Comparison of ENCODE assay signal across 26 mouse cellular contexts in the genomic region with DNA sequence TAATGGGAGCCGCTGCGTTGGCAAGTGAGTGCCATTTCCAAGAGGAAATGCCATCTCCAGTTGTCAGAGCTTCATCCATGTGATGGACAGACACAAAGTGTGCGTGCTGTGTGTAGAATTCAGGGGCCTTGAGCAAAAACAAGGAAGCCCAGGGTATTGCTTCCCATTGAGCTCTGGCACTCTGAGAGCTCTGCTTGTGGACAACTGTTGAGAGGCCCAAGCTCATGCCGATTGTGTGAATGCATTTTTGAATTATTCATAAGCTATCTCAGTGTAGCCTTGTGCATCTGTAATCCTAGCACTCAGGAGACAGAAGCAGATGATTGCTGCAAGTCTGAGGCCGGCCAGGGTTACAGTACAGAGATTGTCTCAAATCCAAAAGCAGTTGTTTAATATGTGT. TPM values are rescaled to one million over a fixed set of nuclear protein-coding genes. Genes with fewer than 3 reads are reported as not detected.
DNase-seq lines count a peak whose midpoint lies in the region; ATAC-seq and TF ChIP-seq lines count a peak whose summit lies in the region.
"Had no signal": no experiment of that assay in that cellular context is flagged by ENCODE, and none has a peak within 500 bp of the region (broad histone marks: within the 10 kb centered on the region; RNA-seq: fewer than 3 reads in every experiment).

No protein-coding gene starts in this region.

- no peak overlapping the region for H3K4me3 ChIP-seq in forebrain, embryonic 12.5 days (replicated peaks)
- no peak overlapping the region for H3K4me3 ChIP-seq in forebrain, embryonic 10.5 days
- H3K4me3 ChIP-seq in midbrain, embryonic 12.5 days, result no peak overlapping the region
- H3K4me3 ChIP-seq in heart, adult 2 months, result no peak overlapping the region
- H3K4me3 ChIP-seq: embryonic facial prominence, embryonic 15.5 days; gastrocnemius, adult 2 months; heart, embryonic 15.5 days; limb, embryonic 13.5 days; liver, embryonic 13.5 days had no signal

- H3K79me2 ChIP-seq in heart, adult 2 months (replicated peaks; ENCODE audit: control insufficient read depth, insufficient read depth, low read length), result no peaks in the 10 kb centered on the region

- no peaks in the 10 kb centered on the region for H3K27me3 ChIP-seq in forebrain, embryonic 12.5 days
- no peaks in the 10 kb centered on the region for H3K27me3 ChIP-seq in forebrain, embryonic 10.5 days (ENCODE audit: poor library complexity, severe bottlenecking)
- no peaks in the 10 kb centered on the region for H3K27me3 ChIP-seq in midbrain, embryonic 12.5 days
- no peaks in the 10 kb centered on the region for H3K27me3 ChIP-seq in heart, adult 2 months (ENCODE audit: control insufficient read depth, insufficient read depth, low read length)
- H3K27me3 ChIP-seq: embryonic facial prominence, embryonic 15.5 days; heart, embryonic 15.5 days; limb, embryonic 13.5 days; liver, embryonic 13.5 days had no signal

- peaks cover 71% of the 10 kb centered on the region for H3K36me3 ChIP-seq in forebrain, embryonic 12.5 days (replicated peaks)
- peaks cover 96% of the 10 kb centered on the region for H3K36me3 ChIP-seq in forebrain, embryonic 10.5 days (replicated peaks)
- H3K36me3 ChIP-seq in midbrain, embryonic 12.5 days, result peaks cover 65% of the 10 kb centered on the region
- H3K36me3 ChIP-seq in heart, adult 2 months (ENCODE audit: control insufficient read depth, insufficient read depth, low read length), result no peaks in the 10 kb centered on the region; the same call in 1 of the 2 replicates

- TF ChIP-seq CTCF in heart, adult 2 months (IDR thresholded peaks at IDR 0.05), result no peak

- peak overlapping the region; percentile 60; the same call in 1 of the 2 replicates for H3K27ac ChIP-seq in forebrain, embryonic 12.5 days
- H3K27ac ChIP-seq in forebrain, embryonic 10.5 days, result no peak overlapping the region
- peak overlapping the region; percentile 50; the same call in 1 of the 2 replicates for H3K27ac ChIP-seq in midbrain, embryonic 12.5 days (replicated peaks)
- no peak overlapping the region for H3K27ac ChIP-seq in heart, adult 2 months
- H3K27ac ChIP-seq: embryonic facial prominence, embryonic 15.5 days; gastrocnemius, adult 2 months; heart, embryonic 15.5 days; limb, embryonic 13.5 days; liver, embryonic 13.5 days; stomach, postnatal 0 days had no signal

- intact Hi-C loops in left cerebral cortex, postnatal 4 days (cut with DNase I), result no loop called here
- intact Hi-C loops in left cerebral cortex, postnatal 14 days (cut with DNase I), result no loop called here
- intact Hi-C loops in heart, adult 2 months (cut with DNase I), result no loop called here

- TF ChIP-seq EP300 in heart, adult 2 months (IDR thresholded peaks at IDR 0.05; ENCODE audit: insufficient read depth, low read depth, low read length), result no peak

- H3K4me1 ChIP-seq in forebrain, embryonic 12.5 days, result peaks cover 8% of the 10 kb centered on the region
- H3K4me1 ChIP-seq in forebrain, embryonic 10.5 days, result peaks cover 4% of the 10 kb centered on the region; the same call in 1 of the 2 replicates
- peaks cover 7% of the 10 kb centered on the region for H3K4me1 ChIP-seq in midbrain, embryonic 12.5 days
- no peaks in the 10 kb centered on the region for H3K4me1 ChIP-seq in heart, adult 2 months (ENCODE audit: control insufficient read depth, insufficient read depth, low read length)
- H3K4me1 ChIP-seq: embryonic facial prominence, embryonic 15.5 days; heart, embryonic 15.5 days; limb, embryonic 13.5 days; liver, embryonic 13.5 days had no signal

- TF ChIP-seq POLR2A in heart, adult 2 months (IDR thresholded peaks at IDR 0.05; ENCODE audit: insufficient read depth, low read depth, low read length), result no peak

- H3K9ac ChIP-seq in forebrain, embryonic 12.5 days, result no peak overlapping the region
- H3K9ac ChIP-seq in midbrain, embryonic 12.5 days (replicated peaks), result no peak overlapping the region
- no peak overlapping the region for H3K9ac ChIP-seq in heart, adult 2 months (ENCODE audit: low read depth, low read length)
- H3K9ac ChIP-seq: embryonic facial prominence, embryonic 15.5 days; heart, embryonic 15.5 days; limb, embryonic 13.5 days; liver, embryonic 13.5 days; lung, embryonic 14.5 days had no signal

- no peak overlapping the region for H3K4me2 ChIP-seq in forebrain, embryonic 12.5 days
- H3K4me2 ChIP-seq in midbrain, embryonic 12.5 days (replicated peaks), result no peak overlapping the region
- H3K4me2 ChIP-seq: embryonic facial prominence, embryonic 15.5 days; heart, embryonic 15.5 days; limb, embryonic 13.5 days; liver, embryonic 13.5 days; lung, embryonic 14.5 days had no signal

- no peak for DNase-seq in forebrain, embryonic 10.5 days (ENCODE audit: extremely low spot score, low spot score)
- peak; percentile 26 for DNase-seq in left cerebral cortex, postnatal 4 days
- no peak for DNase-seq in left cerebral cortex, postnatal 14 days (ENCODE audit: low spot score in 2 of 2)
- peak; percentile 7 for DNase-seq in retina, postnatal 1 day
- DNase-seq in frontal cortex, postnatal 14 days (ENCODE audit: low spot score in 2 of 2), result no peak
- DNase-seq in heart, adult 2 months, result no peak
- DNase-seq: adrenal gland, postnatal 14 days; cerebellum, adult 11-12 months; cerebellum, postnatal 36 days; gastrocnemius, adult 2 months; heart, adult 11 months; kidney, adult 2 months; kidney, postnatal 14 days; liver, embryonic 13.5 days; lung, embryonic 14.5 days; lung, postnatal 4 days; right cerebral cortex, adult 18-20 months had no signal

- 60% methylated on average over 5 of the region's 5 CpGs for WGBS in forebrain, embryonic 12.5 days
- 96% methylated on average over 5 of the region's 5 CpGs for WGBS in forebrain, embryonic 10.5 days
- 52% methylated on average over 5 of the region's 5 CpGs for WGBS in midbrain, embryonic 12.5 days
- 92% methylated on average over 5 of the region's 5 CpGs for WGBS in heart, adult 2 months

- 0 out of 2 replicates have a peak, but pooled peaks have one; percentile 23 for ATAC-seq in forebrain, embryonic 12.5 days (ENCODE audit: low FRiP score)
- ATAC-seq in midbrain, embryonic 12.5 days (ENCODE audit: low FRiP score, low read depth), result 0 out of 2 replicates have a peak, but pooled peaks have one; percentile 44
- ATAC-seq: activated CD4-positive, CD25-positive, alpha-beta regulatory T cell, adult 4 months; CD4-positive, CD25-positive, alpha-beta regulatory T cell, adult 4 months had no signal

- no peaks in the 10 kb centered on the region for H3K9me3 ChIP-seq in forebrain, embryonic 12.5 days
- H3K9me3 ChIP-seq in forebrain, embryonic 10.5 days, result no peaks in the 10 kb centered on the region
- no peaks in the 10 kb centered on the region for H3K9me3 ChIP-seq in midbrain, embryonic 12.5 days
- H3K9me3 ChIP-seq: embryonic facial prominence, embryonic 15.5 days; heart, embryonic 15.5 days; limb, embryonic 13.5 days; liver, embryonic 13.5 days had no signal

RNA-seq across cellular contexts. Expression of a gene that starts 11.8 kb away (rescaled TPM):
- 39.6 and 41.6 TPM in 2 replicates for polyA plus RNA-seq in forebrain, embryonic 12.5 days (2016; fragmentation: Nextera tagmentation; extraction: Ambion mirVana)
- polyA plus RNA-seq in forebrain, embryonic 10.5 days (2016; fragmentation: Nextera tagmentation; extraction: Ambion mirVana), result 57.7 and 60.9 TPM in 2 replicates
- 10 to 100 TPM; 18.5 to 22.6 TPM for total RNA-seq in left cerebral cortex, postnatal 4 days (2021)
- 10 to 100 TPM; 19.9 to 21.4 TPM for total RNA-seq in left cerebral cortex, postnatal 14 days (2021)
- 40.6 and 46.4 TPM in 2 replicates for polyA plus RNA-seq in midbrain, embryonic 12.5 days (2016; fragmentation: Nextera tagmentation; extraction: Ambion mirVana)
- 10 to 100 TPM; 15.7 to 15.8 TPM for total RNA-seq in heart, adult 2 months (2021)
- polyA plus RNA-seq in heart, adult 2 months (2012; rRNA removed), result 3.0 and 6.7 TPM in 2 replicates

RNA-seq across cellular contexts. Expression of a gene that starts 29.2 kb away (rescaled TPM):
- 14.6 TPM in 2 replicates for polyA plus RNA-seq in forebrain, embryonic 12.5 days (2016; fragmentation: Nextera tagmentation; extraction: Ambion mirVana)
- 14.6 and 17.0 TPM in 2 replicates for polyA plus RNA-seq in forebrain, embryonic 10.5 days (2016; fragmentation: Nextera tagmentation; extraction: Ambion mirVana)
- total RNA-seq in left cerebral cortex, postnatal 4 days (2021), result 1 to 10 TPM; 4.7 to 5.2 TPM
- total RNA-seq in left cerebral cortex, postnatal 14 days (2021), result 1 to 10 TPM; 3.4 to 6.8 TPM
- 12.9 and 14.9 TPM in 2 replicates for polyA plus RNA-seq in midbrain, embryonic 12.5 days (2016; fragmentation: Nextera tagmentation; extraction: Ambion mirVana)
- 10 to 100 TPM; 22.1 to 28.9 TPM for total RNA-seq in heart, adult 2 months (2021)
- 44.9 and 46.0 TPM in 2 replicates for polyA plus RNA-seq in heart, adult 2 months (2012; rRNA removed)

RNA-seq across cellular contexts. Expression of a gene that starts 29.5 kb away (rescaled TPM):
- 0.23 and 0.29 TPM in 2 replicates for polyA plus RNA-seq in forebrain, embryonic 12.5 days (2016; fragmentation: Nextera tagmentation; extraction: Ambion mirVana)
- polyA plus RNA-seq in forebrain, embryonic 10.5 days (2016; fragmentation: Nextera tagmentation; extraction: Ambion mirVana), result 0.22 and 0.31 TPM in 2 replicates
- not detected for total RNA-seq in left cerebral cortex, postnatal 4 days (2021)
- under 1 TPM in 1 of 2 experiments, not detected in 1; 0.29 TPM for total RNA-seq in left cerebral cortex, postnatal 14 days (2021)
- 0.26 TPM in 1 of 2 replicates, not detected in the other for polyA plus RNA-seq in midbrain, embryonic 12.5 days (2016; fragmentation: Nextera tagmentation; extraction: Ambion mirVana)
- not detected for total RNA-seq in heart, adult 2 months (2021)
- polyA plus RNA-seq in heart, adult 2 months (2012; rRNA removed), result 0.20 TPM in 1 of 2 replicates, not detected in the other
- polyA plus RNA-seq: CD4-positive, CD25-positive, alpha-beta regulatory T cell, adult 4 months; liver, embryonic 13.5 days; lung, embryonic 14.5 days; stomach, postnatal 0 days had no signal

RNA-seq across cellular contexts. Expression of a gene that starts 58.8 kb away (rescaled TPM):
- not detected in 2 replicates for polyA plus RNA-seq in forebrain, embryonic 12.5 days (2016; fragmentation: Nextera tagmentation; extraction: Ambion mirVana)
- not detected in 2 replicates for polyA plus RNA-seq in forebrain, embryonic 10.5 days (2016; fragmentation: Nextera tagmentation; extraction: Ambion mirVana)
- total RNA-seq in left cerebral cortex, postnatal 4 days (2021), result not detected
- total RNA-seq in left cerebral cortex, postnatal 14 days (2021), result not detected
- polyA plus RNA-seq in midbrain, embryonic 12.5 days (2016; fragmentation: Nextera tagmentation; extraction: Ambion mirVana), result not detected in 2 replicates
- not detected for total RNA-seq in heart, adult 2 months (2021)
- polyA plus RNA-seq in heart, adult 2 months (2012; rRNA removed), result 0.56 and 0.62 TPM in 2 replicates
- total RNA-seq: adrenal gland, postnatal 14 days; gastrocnemius, adult 2 months had no signal
- polyA plus RNA-seq: embryonic facial prominence, embryonic 15.5 days; limb, embryonic 13.5 days; lung, embryonic 14.5 days; neural tube, embryonic 11.5 days had no signal

Comparison
In these comparisons a context has a peak if more than half of its experiments do, and no peak if none do; other contexts are left out.
1. H3K27ac ChIP-seq: peak in forebrain, embryonic 12.5 days (single experiment) and midbrain, embryonic 12.5 days (single experiment); none in forebrain, embryonic 10.5 days (single experiment) and heart, adult 2 months (single experiment).
2. DNase-seq: peak in left cerebral cortex, postnatal 4 days (single experiment) and retina, postnatal 1 day (single experiment); none in forebrain, embryonic 10.5 days (single experiment), left cerebral cortex, postnatal 14 days (0 of 2), frontal cortex, postnatal 14 days (0 of 2) and heart, adult 2 months (0 of 2).